Mouse (Mus musculus) limb, embryonic 11.5 days (tissue): Measurements from ENCODE around the gene Jph4. TPM values are rescaled to one million over a fixed set of nuclear protein-coding genes. Genes with fewer than 3 reads are reported as not detected.

Source experiments
- ATAC-seq: fragments of 200-750 bp; cut with Nextera tagmentation; 2 replicates; pipeline ENCODE4 v1.8.0; 2017; ENCODE audit warnings: low read depth; ENCODE audit not compliant: insufficient number of reproducible peaks, low FRiP score, low TSS enrichment
- DNase-seq: peaks from one replicate; pipeline ENCODE4 v3.0.0-alpha.2; 2015; ENCODE audit warnings: low spot score
- H3K27ac ChIP-seq: fragments of 300-500 bp; sonication (generic); replicated peaks from 2 replicates; pipeline ENCODE4 v1.5.1; 2014; ENCODE audit warnings: low read depth, mild to moderate bottlenecking, low read length
- H3K27me3 ChIP-seq: fragments of 300-500 bp; sonication (generic); 2 replicates; pipeline ENCODE4 v1.6.1; 2014; ENCODE audit warnings: mild to moderate bottlenecking, low read length, mixed read lengths; ENCODE audit not compliant: control insufficient read depth, insufficient read depth
- H3K36me3 ChIP-seq: fragments of 300-500 bp; sonication (generic); 2 replicates; pipeline ENCODE4 v1.6.1; 2014; ENCODE audit warnings: mild to moderate bottlenecking, low read length, moderate library complexity, mixed read lengths; ENCODE audit not compliant: control insufficient read depth, insufficient read depth
- H3K4me1 ChIP-seq: fragments of 300-500 bp; sonication (generic); 2 replicates; pipeline ENCODE4 v1.6.1; 2014; ENCODE audit warnings: low read length, mixed read lengths; ENCODE audit not compliant: control insufficient read depth, insufficient read depth
- H3K4me2 ChIP-seq: fragments of 300-500 bp; sonication (generic); 2 replicates; pipeline ENCODE4 v1.6.1; 2014; ENCODE audit warnings: low read depth, mild to moderate bottlenecking, moderate library complexity; ENCODE audit not compliant: severe bottlenecking
- H3K4me3 ChIP-seq: fragments of 300-500 bp; sonication (generic); 2 replicates; pipeline ENCODE4 v1.5.1; 2014; ENCODE audit warnings: low read depth, low read length
- H3K9ac ChIP-seq: fragments of 300-500 bp; sonication (generic); 2 replicates; pipeline ENCODE4 v1.6.1; 2014; ENCODE audit warnings: mild to moderate bottlenecking, low read length
- H3K9me3 ChIP-seq: fragments of 300-500 bp; sonication (generic); 2 replicates; pipeline ENCODE4 v1.6.1; 2016; ENCODE audit warnings: low read length; ENCODE audit not compliant: control insufficient read depth
- WGBS: fragments of 180-500 bp; shearing (Covaris S2); extraction: QIAGEN DNeasy Blood & Tissue Kit; methylation state at CpG from one replicate; pipeline ENCODE4 v1.1.7; 2014; 5-methylcytosine and 5-hydroxymethylcytosine counted together
- polyA plus RNA-seq: library from polyadenylated mRNA; unstranded; fragments of >200 nt; fragmentation: Nextera tagmentation; extraction: Ambion mirVana; gene quantifications from 2 replicates; pipeline ENCODE4 v1.2.1, GENCODE M21; 2014

Gene Jph4
- polyA plus RNA-seq, 1 experiment from 2014 or later, result 0.17 TPM

DNA sequence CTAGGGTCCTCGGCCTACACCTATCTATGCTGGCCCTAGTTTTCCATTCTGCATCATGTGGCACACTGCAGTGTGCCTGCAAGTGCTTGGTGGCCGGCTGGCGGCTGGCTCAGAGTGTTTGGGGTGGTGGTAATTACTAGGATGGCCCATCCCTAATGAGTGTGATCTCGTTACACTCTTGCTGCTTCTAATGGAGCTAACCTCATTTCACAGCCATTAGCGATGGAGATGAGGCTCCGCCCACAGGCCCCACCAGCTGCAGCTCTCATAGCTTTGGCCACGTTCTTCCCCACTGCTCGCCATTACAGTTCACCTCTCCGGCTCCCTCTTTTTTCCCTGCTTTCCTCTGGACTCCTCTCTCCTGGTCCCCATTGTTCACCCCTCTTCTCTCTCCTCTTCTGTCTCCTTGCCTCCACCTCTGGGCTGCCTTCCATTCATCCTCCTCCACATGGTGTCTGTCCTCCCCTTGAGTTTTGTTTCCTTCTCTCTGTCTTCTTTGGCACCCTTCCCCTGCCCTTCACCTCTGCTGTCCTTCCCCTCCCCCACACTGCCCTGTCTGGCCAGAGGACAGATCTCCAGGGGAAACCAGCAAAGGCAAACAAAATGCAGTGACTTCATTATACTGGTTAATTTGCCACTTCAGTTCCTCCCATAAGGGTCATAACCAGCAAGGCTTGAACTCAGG, 31.3 kb downstream of the Jph4 start:
- no peaks in the 10 kb centered on the region for H3K36me3 ChIP-seq
- 0 out of 2 replicates have a peak, but pooled peaks cover 2% of the 10 kb centered on the region for H3K4me1 ChIP-seq
- no peak overlapping the region for H3K27ac ChIP-seq
- H3K4me2 ChIP-seq, result no peak overlapping the region
- DNase-seq (no peak), ATAC-seq (no peak)
- no peaks in the 10 kb centered on the region for H3K27me3 ChIP-seq
- H3K9me3 ChIP-seq, result no peaks in the 10 kb centered on the region
- H3K9ac ChIP-seq, result no peak overlapping the region
- 38% methylated on average over 9 of the region's 9 CpGs for WGBS
- H3K4me3 ChIP-seq, result no peak overlapping the region

DNA sequence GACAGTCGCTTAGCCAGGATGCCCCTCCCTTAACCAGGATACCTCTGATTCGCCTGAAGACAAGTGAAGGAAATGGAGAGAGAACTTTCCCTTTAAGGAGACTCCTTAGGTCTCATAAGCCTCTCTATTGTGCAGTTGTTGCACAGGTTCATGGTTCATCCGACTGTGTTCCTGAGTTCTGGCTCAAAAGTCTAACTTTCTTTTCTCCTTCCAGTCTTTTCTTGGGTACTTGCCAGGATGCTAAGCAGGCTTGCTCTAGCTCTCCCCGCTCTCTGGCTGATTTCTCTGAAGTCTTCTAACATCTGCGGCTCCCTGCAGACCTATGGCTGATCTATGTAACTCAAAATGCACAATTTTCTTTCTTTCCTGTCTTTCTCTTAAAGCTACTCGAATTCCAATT, 33.3 kb downstream of the Jph4 start:
- Histone ChIP-seq H3K4me1 (peaks cover 8% of the 10 kb centered on the region), H3K27ac (no peak overlapping the region), H3K4me3 (no peak overlapping the region), H3K9ac (no peak overlapping the region), H3K9me3 (no peaks in the 10 kb centered on the region), H3K36me3 (no peaks in the 10 kb centered on the region), H3K27me3 (no peaks in the 10 kb centered on the region), H3K4me2 (no peak overlapping the region)
- ATAC-seq (no peak), DNase-seq (no peak)
- WGBS, result 76% methylated on average over 6 of the region's 6 CpGs

DNA sequence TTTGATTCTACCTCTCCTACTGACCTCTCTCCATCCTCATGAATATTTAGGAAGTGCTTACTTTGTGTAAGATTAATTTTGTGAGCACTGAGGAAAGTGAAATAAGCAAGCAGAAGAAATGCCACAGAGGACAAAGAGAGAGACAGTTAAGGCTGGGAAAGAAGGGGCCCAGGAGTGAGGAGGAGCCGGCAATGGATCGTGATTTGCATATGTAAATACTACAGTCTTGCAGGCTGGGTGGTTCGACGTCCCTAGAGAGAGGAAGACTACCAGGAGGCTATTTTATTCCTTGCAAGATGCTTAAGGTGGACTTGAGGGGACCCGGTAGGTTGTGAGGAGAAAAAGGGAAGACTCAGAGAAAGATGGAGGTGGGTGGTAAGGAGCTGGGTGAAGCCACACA, 35.6 kb downstream of the Jph4 start:
- Histone ChIP-seq H3K9ac (no peak overlapping the region), H3K27ac (no peak overlapping the region), H3K4me2 (no peak overlapping the region), H3K4me1 (peaks cover 15% of the 10 kb centered on the region), H3K36me3 (no peaks in the 10 kb centered on the region), H3K9me3 (no peaks in the 10 kb centered on the region), H3K27me3 (peaks cover 12% of the 10 kb centered on the region; the same call in 1 of the 2 replicates), H3K4me3 (no peak overlapping the region)
- 21% methylated on average over 5 of the region's 5 CpGs for WGBS
- no peak for DNase-seq
- no peak for ATAC-seq

GRCm38 (mm10) chr14:55079214-55079970, 37.3 kb downstream of the Jph4 start:
- Histone ChIP-seq H3K4me2 (peak overlapping the region; percentile 54), H3K9ac (no peak overlapping the region; the same call in 1 of the 2 replicates), H3K4me1 (peaks cover 15% of the 10 kb centered on the region), H3K27me3 (peaks cover 12% of the 10 kb centered on the region; the same call in 1 of the 2 replicates), H3K9me3 (no peaks in the 10 kb centered on the region), H3K27ac (no peak overlapping the region), H3K36me3 (no peaks in the 10 kb centered on the region), H3K4me3 (no peak overlapping the region)
- ATAC-seq (no peak; the same call in 1 of the 2 replicates), DNase-seq (peak; percentile 94)
- 17% methylated on average over 8 of the region's 8 CpGs for WGBS

DNA sequence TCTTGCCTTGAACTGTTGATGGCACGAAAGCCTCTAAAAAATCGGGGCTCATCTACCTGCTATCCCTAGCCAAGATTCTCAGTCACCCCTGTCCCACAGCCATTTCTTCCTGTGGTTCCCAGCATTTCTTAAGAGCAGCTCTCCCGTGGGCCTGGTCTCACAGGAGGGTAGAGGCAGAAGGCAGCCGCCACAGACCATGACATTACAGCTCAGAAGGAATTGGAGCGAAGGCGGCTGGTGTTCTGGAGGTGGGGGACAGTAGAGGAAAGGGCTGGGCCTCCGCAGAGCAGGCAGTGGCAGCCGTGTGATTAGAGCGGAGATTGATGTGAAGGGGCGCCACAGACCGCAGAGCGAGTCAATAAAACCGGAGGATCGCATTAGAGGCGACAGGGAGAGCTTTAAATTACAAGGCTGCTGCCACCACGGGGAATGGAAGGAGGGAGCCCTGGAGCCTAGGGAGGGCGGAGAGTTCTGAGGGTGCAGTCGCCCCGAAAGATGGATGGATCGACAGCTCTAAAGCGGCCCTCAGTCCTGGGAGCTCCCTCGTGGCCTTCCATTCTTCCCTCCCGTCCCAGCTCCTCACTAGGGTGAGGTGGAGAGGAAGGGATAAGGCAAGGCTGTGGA, 38.3 kb downstream of the Jph4 start:
- DNase-seq (peak; percentile 60), ATAC-seq (peak; percentile 20)
- Histone ChIP-seq H3K4me2 (peak overlapping the region; percentile 54), H3K4me3 (0 out of 2 replicates have a peak overlapping the region, but pooled peaks have one; percentile 8), H3K9me3 (no peaks in the 10 kb centered on the region), H3K9ac (peak overlapping the region; percentile 40), H3K4me1 (peaks cover 15% of the 10 kb centered on the region), H3K36me3 (no peaks in the 10 kb centered on the region), H3K27me3 (peaks cover 12% of the 10 kb centered on the region; the same call in 1 of the 2 replicates), H3K27ac (0 out of 2 replicates have a peak overlapping the region, but pooled peaks have one; percentile 30)
- 0% methylated on average over 23 of the region's 23 CpGs for whole genome bisulfite sequencing

GRCm38 (mm10) chr14:55077481-55078365, 39.0 kb downstream of the Jph4 start:
- Histone ChIP-seq H3K4me2 (peak overlapping the region; percentile 54), H3K9me3 (no peaks in the 10 kb centered on the region), H3K36me3 (no peaks in the 10 kb centered on the region), H3K4me1 (peaks cover 15% of the 10 kb centered on the region), H3K27ac (no peak overlapping the region), H3K4me3 (no peak overlapping the region), H3K9ac (peak overlapping the region; percentile 22; the same call in 1 of the 2 replicates), H3K27me3 (peaks cover 12% of the 10 kb centered on the region; the same call in 1 of the 2 replicates)
- WGBS, result 11% methylated on average over 15 of the region's 15 CpGs
- DNase-seq, result no peak
- no peak for ATAC-seq

- no peak for ATAC-seq
- peaks cover 14% of the 10 kb centered on the region; the same call in 1 of the 2 replicates for H3K27me3 ChIP-seq
- WGBS, result 61% methylated on average over 3 of the region's 3 CpGs
Measured at GRCm38 (mm10) chr14:55076956-55077355, 39.8 kb downstream of the Jph4 start.

More at GRCm38 (mm10) chr14:55076956-55077355, 39.8 kb downstream of the Jph4 start:
- Histone ChIP-seq H3K9ac (no peak overlapping the region), H3K4me2 (no peak overlapping the region), H3K4me1 (peaks cover 19% of the 10 kb centered on the region), H3K36me3 (no peaks in the 10 kb centered on the region), H3K4me3 (no peak overlapping the region), H3K27ac (no peak overlapping the region), H3K9me3 (no peaks in the 10 kb centered on the region)
- DNase-seq, result no peak
